Mouse (Mus musculus) small intestine, adult 2 months (tissue): ENCODE measurements at regions not wholly inside any gene's neighbourhood (a gene's known extent, or its start where the extent isn't known, plus 50 kb on each side); places are given as distances from the start of the nearest gene placed in this dataset.

Experiments
- H3K27ac ChIP-seq: fragments of 200-500 bp; 2 replicates; pipeline ENCODE4 v1.5.1; 2012; ENCODE audit warnings: low read depth, low read length, control low read depth, inconsistent platforms; ENCODE audit not compliant: insufficient read depth
- H3K27me3 ChIP-seq: fragments of 200-500 bp; 2 replicates; pipeline ENCODE4 v1.6.1; 2012; ENCODE audit warnings: mild to moderate bottlenecking, moderate library complexity, low read length, inconsistent platforms; ENCODE audit not compliant: control insufficient read depth, insufficient read depth
- H3K36me3 ChIP-seq: fragments of 200-500 bp; 2 replicates; pipeline ENCODE4 v1.6.1; 2012; ENCODE audit warnings: mild to moderate bottlenecking, low read length, control low read depth, inconsistent platforms; ENCODE audit not compliant: control insufficient read depth, insufficient read depth
- H3K4me1 ChIP-seq: fragments of 200-500 bp; 2 replicates; pipeline ENCODE4 v1.6.1; 2012; ENCODE audit warnings: low read length, inconsistent platforms, mixed read lengths; ENCODE audit not compliant: control insufficient read depth, insufficient read depth, insufficient read length
- H3K4me3 ChIP-seq: fragments of 200-500 bp; 2 replicates; pipeline ENCODE4 v1.5.1; 2012; ENCODE audit warnings: low read depth, mild to moderate bottlenecking, control low read depth, inconsistent platforms, low read length, moderate library complexity
- CTCF ChIP-seq: fragments of 200-500 bp; IDR thresholded peaks from 2 replicates; pipeline ENCODE4 v1.5.1; 2012; ENCODE audit warnings: low read depth, mild to moderate bottlenecking, control low read depth, inconsistent platforms, low read length, moderate library complexity, mixed read lengths; ENCODE audit not compliant: insufficient replicate concordance, insufficient read length; ENCODE audit errors: extremely low read depth
- POLR2A ChIP-seq: fragments of 200-500 bp; IDR thresholded peaks from 2 replicates; pipeline ENCODE4 v1.6.1; 2012; ENCODE audit warnings: low read depth, mild to moderate bottlenecking, control low read depth, inconsistent platforms, low read length, moderate library complexity
- WGBS: fragments of 180-500 bp; shearing (Covaris S2); methylation state at CpG from one replicate; pipeline ENCODE4 v1.1.7; 2018; 5-methylcytosine and 5-hydroxymethylcytosine counted together

- Histone ChIP-seq H3K4me1 (no peaks in the 10 kb centered on the region), H3K36me3 (no peaks in the 10 kb centered on the region), H3K27ac (no peak overlapping the region), H3K27me3 (no peaks in the 10 kb centered on the region), H3K4me3 (no peak overlapping the region)
- TF ChIP-seq POLR2A (no peak), CTCF (no peak)
- WGBS, result 77% methylated on average over 14 of the region's 14 CpGs
Observed at GRCm38 (mm10) chr2:172770606-172771005, 169.5 kb downstream of the Bmp7 start.

GRCm38 (mm10) chr2:172773176-172773575 is 166.9 kb downstream of the Bmp7 start:
- 0% methylated on average over 2 of the region's 2 CpGs for whole genome bisulfite sequencing

GRCm38 (mm10) chr2:172776485-172776884 is 163.6 kb downstream of the Bmp7 start:
- TF ChIP-seq POLR2A (no peak), CTCF (no peak)
- WGBS, result 55% methylated on average over 12 of the region's 12 CpGs

More at GRCm38 (mm10) chr2:172773176-172773575, 166.9 kb downstream of the Bmp7 start:
- Histone ChIP-seq H3K27me3 (no peaks in the 10 kb centered on the region), H3K36me3 (no peaks in the 10 kb centered on the region), H3K4me1 (no peaks in the 10 kb centered on the region), H3K4me3 (no peak overlapping the region), H3K27ac (no peak overlapping the region)
- TF ChIP-seq POLR2A (no peak), CTCF (peak; percentile 68; the same call in 1 of the 2 replicates)

GRCm38 (mm10) chr2:172777774-172778173 is 162.3 kb downstream of the Bmp7 start:
- WGBS, result 43% methylated on average over 2 of the region's 2 CpGs
- H3K27me3 ChIP-seq, result no peaks in the 10 kb centered on the region
- no peak overlapping the region for H3K4me3 ChIP-seq
- H3K27ac ChIP-seq, result no peak overlapping the region
- H3K4me1 ChIP-seq, result no peaks in the 10 kb centered on the region
- TF ChIP-seq POLR2A (no peak), CTCF (no peak)
- H3K36me3 ChIP-seq, result no peaks in the 10 kb centered on the region

More at GRCm38 (mm10) chr2:172776485-172776884, 163.6 kb downstream of the Bmp7 start:
- H3K36me3 ChIP-seq, result no peaks in the 10 kb centered on the region
- no peak overlapping the region for H3K4me3 ChIP-seq
- no peak overlapping the region for H3K27ac ChIP-seq
- H3K27me3 ChIP-seq, result no peaks in the 10 kb centered on the region
- H3K4me1 ChIP-seq, result no peaks in the 10 kb centered on the region

- Histone ChIP-seq H3K4me1 (no peaks in the 10 kb centered on the region), H3K36me3 (no peaks in the 10 kb centered on the region), H3K27ac (no peak overlapping the region), H3K4me3 (no peak overlapping the region), H3K27me3 (no peaks in the 10 kb centered on the region)
- TF ChIP-seq CTCF (no peak), POLR2A (no peak)
- WGBS, result 20% methylated on average over 5 of the region's 5 CpGs
Observed at GRCm38 (mm10) chr2:172779096-172779495, 161.0 kb downstream of the Bmp7 start.

GRCm38 (mm10) chr2:172782686-172783085 is 157.4 kb downstream of the Bmp7 start:
- TF ChIP-seq CTCF (no peak), POLR2A (no peak)
- H3K4me1 ChIP-seq, result no peaks in the 10 kb centered on the region
- 74% methylated on average over 10 of the region's 10 CpGs for WGBS

GRCm38 (mm10) chr2:172786297-172786696 is 153.8 kb downstream of the Bmp7 start:
- Histone ChIP-seq H3K4me1 (no peaks in the 10 kb centered on the region), H3K36me3 (no peaks in the 10 kb centered on the region), H3K27me3 (peaks cover 10% of the 10 kb centered on the region; the same call in 1 of the 2 replicates), H3K4me3 (no peak overlapping the region), H3K27ac (no peak overlapping the region)
- WGBS, result 42% methylated on average over 2 of the region's 2 CpGs
- TF ChIP-seq POLR2A (no peak), CTCF (no peak)

More at GRCm38 (mm10) chr2:172782686-172783085, 157.4 kb downstream of the Bmp7 start:
- H3K4me3 ChIP-seq, result no peak overlapping the region
- H3K27me3 ChIP-seq, result 0 out of 2 replicates have a peak, but pooled peaks cover 3% of the 10 kb centered on the region
- H3K36me3 ChIP-seq, result no peaks in the 10 kb centered on the region
- H3K27ac ChIP-seq, result no peak overlapping the region
